Mouse (Mus musculus): Measurements from ENCODE around the gene Hsdl1.
A peak's percentile ranks its signal among the peaks of the same experiment; 100 is the strongest.

Hsdl1 gene

GRCm38 (mm10) chr8:119591456-119591855, 16.5 kb upstream of the Hsdl1 start:
- H3K4me3 ChIP-seq (replicated peaks; ENCODE audit: low read length) = no peak overlapping the region
- H3K4me1 ChIP-seq (replicated peaks; ENCODE audit: low read depth, low read length) = peaks cover 44% of the 10 kb centered on the region
- peaks cover 10% of the 10 kb centered on the region; the same call in 1 of the 2 replicates for H3K9me3 ChIP-seq (ENCODE audit: low read length)
- TF ChIP-seq NANOG (IDR thresholded peaks at IDR 0.05; ENCODE audit: borderline replicate concordance, low read length) = no peak
- TF ChIP-seq POU5F1 (IDR thresholded peaks at IDR 0.05; ENCODE audit: borderline replicate concordance, low read length) = no peak
- TF ChIP-seq CTCF (conservative IDR thresholded peaks at IDR 0.05; ENCODE audit: low read length) = no peak
- H3K27me3 ChIP-seq (ENCODE audit: insufficient read depth, low read length) = 0 out of 2 replicates have a peak, but pooled peaks cover 3% of the 10 kb centered on the region
- no peaks in the 10 kb centered on the region for H3K36me3 ChIP-seq (ENCODE audit: insufficient read depth, low read length)

- peaks cover 10% of the 10 kb centered on the region; the same call in 1 of the 2 replicates for H3K9me3 ChIP-seq (ENCODE audit: low read length)
- TF ChIP-seq POU5F1 (IDR thresholded peaks at IDR 0.05; ENCODE audit: borderline replicate concordance, low read length) (no peak), CTCF (conservative IDR thresholded peaks at IDR 0.05; ENCODE audit: low read length) (no peak), NANOG (IDR thresholded peaks at IDR 0.05; ENCODE audit: borderline replicate concordance, low read length) (no peak)
- 0 out of 2 replicates have a peak overlapping the region, but pooled peaks have one; percentile 37 for H3K4me3 ChIP-seq (replicated peaks; ENCODE audit: low read length)
- H3K4me1 ChIP-seq (replicated peaks; ENCODE audit: low read depth, low read length) = peaks cover 33% of the 10 kb centered on the region
- 0 out of 2 replicates have a peak, but pooled peaks cover 3% of the 10 kb centered on the region for H3K27me3 ChIP-seq (ENCODE audit: insufficient read depth, low read length)
- H3K36me3 ChIP-seq (ENCODE audit: insufficient read depth, low read length) = no peaks in the 10 kb centered on the region
These were observed 15.4 kb upstream of the Hsdl1 start for GRCm38 (mm10) chr8:119590348-119590747.

GRCm38 (mm10) chr8:119588844-119589243, 13.9 kb upstream of the Hsdl1 start:
- Histone ChIP-seq H3K9me3 (ENCODE audit: low read length) (peaks cover 10% of the 10 kb centered on the region; the same call in 1 of the 2 replicates), H3K27me3 (ENCODE audit: insufficient read depth, low read length) (0 out of 2 replicates have a peak, but pooled peaks cover 3% of the 10 kb centered on the region), H3K36me3 (ENCODE audit: insufficient read depth, low read length) (no peaks in the 10 kb centered on the region), H3K4me3 (replicated peaks; ENCODE audit: low read length) (no peak overlapping the region), H3K4me1 (replicated peaks; ENCODE audit: low read depth, low read length) (peaks cover 32% of the 10 kb centered on the region)
- no peak for TF ChIP-seq POU5F1 (IDR thresholded peaks at IDR 0.05; ENCODE audit: borderline replicate concordance, low read length)
- no peak for TF ChIP-seq CTCF (conservative IDR thresholded peaks at IDR 0.05; ENCODE audit: low read length)
- no peak for TF ChIP-seq NANOG (IDR thresholded peaks at IDR 0.05; ENCODE audit: borderline replicate concordance, low read length)

- Histone ChIP-seq H3K4me1 (replicated peaks; ENCODE audit: low read depth, low read length) (peaks cover 32% of the 10 kb centered on the region), H3K4me3 (replicated peaks; ENCODE audit: low read length) (no peak overlapping the region), H3K36me3 (ENCODE audit: insufficient read depth, low read length) (no peaks in the 10 kb centered on the region), H3K9me3 (ENCODE audit: low read length) (peaks cover 10% of the 10 kb centered on the region; the same call in 1 of the 2 replicates), H3K27me3 (ENCODE audit: insufficient read depth, low read length) (0 out of 2 replicates have a peak, but pooled peaks cover 3% of the 10 kb centered on the region)
- TF ChIP-seq CTCF (conservative IDR thresholded peaks at IDR 0.05; ENCODE audit: low read length) (no peak), POU5F1 (IDR thresholded peaks at IDR 0.05; ENCODE audit: borderline replicate concordance, low read length) (no peak), NANOG (IDR thresholded peaks at IDR 0.05; ENCODE audit: borderline replicate concordance, low read length) (no peak)
These were observed 13.3 kb upstream of the Hsdl1 start for GRCm38 (mm10) chr8:119588321-119588720.

DNA sequence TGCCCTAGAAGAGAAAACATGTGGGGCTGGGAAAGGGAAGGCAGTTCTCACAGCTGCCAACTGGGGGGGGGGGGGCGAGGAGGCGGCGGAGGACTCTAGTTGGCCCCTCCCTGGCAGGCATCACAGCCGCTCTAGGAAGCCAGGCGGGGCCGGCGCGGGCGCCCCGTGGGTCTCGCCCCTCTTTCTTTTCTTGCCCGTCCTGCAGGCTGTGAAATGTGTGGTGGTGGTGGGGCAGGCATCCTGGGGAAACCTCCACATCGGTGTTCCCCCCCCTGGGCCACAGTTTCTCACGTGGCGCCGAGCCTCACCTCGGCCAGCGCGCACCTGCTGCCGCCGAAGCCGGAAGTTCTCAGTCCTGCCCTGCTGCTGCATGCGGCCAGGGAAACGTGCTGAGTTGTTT, 10.9 kb upstream of the Hsdl1 start:
- Histone ChIP-seq H3K9me3 (ENCODE audit: low read length) (peaks cover 10% of the 10 kb centered on the region; the same call in 1 of the 2 replicates), H3K4me3 (replicated peaks; ENCODE audit: low read length) (peak overlapping the region; percentile 71), H3K4me1 (replicated peaks; ENCODE audit: low read depth, low read length) (peaks cover 34% of the 10 kb centered on the region), H3K27me3 (ENCODE audit: insufficient read depth, low read length) (peaks cover 11% of the 10 kb centered on the region; the same call in 1 of the 2 replicates), H3K36me3 (ENCODE audit: insufficient read depth, low read length) (no peaks in the 10 kb centered on the region)
- TF ChIP-seq NANOG (IDR thresholded peaks at IDR 0.05; ENCODE audit: borderline replicate concordance, low read length) = no peak
- TF ChIP-seq CTCF (conservative IDR thresholded peaks at IDR 0.05; ENCODE audit: low read length) = no peak
- TF ChIP-seq POU5F1 (IDR thresholded peaks at IDR 0.05; ENCODE audit: borderline replicate concordance, low read length) = no peak

DNA sequence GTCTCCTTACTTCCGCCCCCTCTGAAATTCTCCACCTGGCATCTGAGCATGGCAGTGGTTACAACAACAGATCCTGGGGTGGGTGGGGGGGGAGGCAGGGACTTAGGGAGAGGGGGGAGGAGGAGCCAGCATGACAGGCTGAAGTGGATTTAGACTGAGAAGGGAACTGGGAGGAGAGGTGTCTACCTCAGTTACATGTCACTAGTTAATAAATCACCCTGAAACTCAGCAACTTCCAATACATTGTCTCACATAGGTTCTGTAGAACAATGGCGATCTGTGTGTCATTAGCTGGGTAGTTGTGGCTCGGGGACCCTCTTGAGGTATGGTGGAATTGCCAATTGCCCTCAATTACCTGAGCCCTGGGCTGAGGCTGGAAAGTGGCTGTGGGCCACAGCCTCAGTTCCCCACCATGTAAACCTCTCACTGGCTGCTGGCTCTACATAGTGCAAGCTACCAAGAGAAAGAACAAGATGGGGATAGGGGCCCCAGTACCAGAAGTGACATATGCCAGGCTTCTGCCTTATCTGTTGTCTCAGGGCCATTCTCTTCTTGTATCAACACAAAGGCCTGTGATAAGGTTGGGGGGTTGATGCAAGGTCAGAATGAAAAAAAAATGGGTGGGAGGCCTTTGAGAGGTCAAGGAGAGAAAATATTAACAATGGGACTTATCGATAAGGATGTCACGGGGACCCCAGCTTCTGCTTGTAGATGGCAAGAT, 5.6 kb upstream of the Hsdl1 start:
- Histone ChIP-seq H3K4me1 (replicated peaks; ENCODE audit: low read depth, low read length) (peaks cover 24% of the 10 kb centered on the region), H3K9me3 (ENCODE audit: low read length) (no peaks in the 10 kb centered on the region), H3K36me3 (ENCODE audit: insufficient read depth, low read length) (no peaks in the 10 kb centered on the region), H3K4me3 (replicated peaks; ENCODE audit: low read length) (no peak overlapping the region), H3K27me3 (ENCODE audit: insufficient read depth, low read length) (peaks cover 41% of the 10 kb centered on the region)
- TF ChIP-seq CTCF (conservative IDR thresholded peaks at IDR 0.05; ENCODE audit: low read length) = no peak
- no peak for TF ChIP-seq NANOG (IDR thresholded peaks at IDR 0.05; ENCODE audit: borderline replicate concordance, low read length)

DNA sequence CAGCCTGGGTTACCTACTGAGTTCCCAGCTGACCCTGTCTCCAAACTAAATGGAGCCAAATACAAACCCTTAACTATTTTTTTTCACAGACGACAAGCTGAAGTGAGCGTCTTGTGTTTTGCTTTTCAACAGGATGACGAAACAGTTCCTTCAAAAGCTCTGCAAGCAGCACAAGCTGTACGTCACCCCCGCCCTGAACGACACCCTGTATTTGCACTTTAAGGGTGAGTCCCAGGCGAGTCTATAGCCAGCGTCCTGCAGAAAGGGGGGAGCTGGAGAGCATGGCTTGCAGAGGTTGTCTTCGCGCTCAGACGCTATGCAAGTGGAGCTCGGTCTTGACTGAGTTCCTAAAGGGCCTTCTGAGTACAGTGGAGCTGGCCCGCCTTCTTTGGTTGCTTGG, 4.1 kb upstream of the Hsdl1 start:
- Histone ChIP-seq H3K27me3 (ENCODE audit: insufficient read depth, low read length) (peaks cover 50% of the 10 kb centered on the region), H3K9me3 (ENCODE audit: low read length) (no peaks in the 10 kb centered on the region), H3K4me1 (replicated peaks; ENCODE audit: low read depth, low read length) (peaks cover 32% of the 10 kb centered on the region), H3K4me3 (replicated peaks; ENCODE audit: low read length) (no peak overlapping the region), H3K36me3 (ENCODE audit: insufficient read depth, low read length) (no peaks in the 10 kb centered on the region)
- no peak for TF ChIP-seq POU5F1 (IDR thresholded peaks at IDR 0.05; ENCODE audit: borderline replicate concordance, low read length)
- TF ChIP-seq NANOG (IDR thresholded peaks at IDR 0.05; ENCODE audit: borderline replicate concordance, low read length) = no peak
- no peak for TF ChIP-seq CTCF (conservative IDR thresholded peaks at IDR 0.05; ENCODE audit: low read length)

GRCm38 (mm10) chr8:119575366-119575726, 363 bp upstream of the Hsdl1 start:
- Histone ChIP-seq H3K36me3 (ENCODE audit: insufficient read depth, low read length) (no peaks in the 10 kb centered on the region), H3K9me3 (ENCODE audit: low read length) (no peaks in the 10 kb centered on the region)
- no peak for TF ChIP-seq CTCF (conservative IDR thresholded peaks at IDR 0.05; ENCODE audit: low read length)
- no peak for TF ChIP-seq POU5F1 (IDR thresholded peaks at IDR 0.05; ENCODE audit: borderline replicate concordance, low read length)
- TF ChIP-seq NANOG (IDR thresholded peaks at IDR 0.05; ENCODE audit: borderline replicate concordance, low read length) = no peak

More at GRCm38 (mm10) chr8:119575366-119575726, 363 bp upstream of the Hsdl1 start:
- peaks cover 61% of the 10 kb centered on the region for H3K27me3 ChIP-seq (ENCODE audit: insufficient read depth, low read length)
- H3K4me1 ChIP-seq (replicated peaks; ENCODE audit: low read depth, low read length) = peaks cover 41% of the 10 kb centered on the region
- peak overlapping the region; percentile 88 for H3K4me3 ChIP-seq (replicated peaks; ENCODE audit: low read length)

Measured in E14TG2a.4 (cell line).